Mouse (Mus musculus): ENCODE measurements around the gene Ptprg.

DNA sequence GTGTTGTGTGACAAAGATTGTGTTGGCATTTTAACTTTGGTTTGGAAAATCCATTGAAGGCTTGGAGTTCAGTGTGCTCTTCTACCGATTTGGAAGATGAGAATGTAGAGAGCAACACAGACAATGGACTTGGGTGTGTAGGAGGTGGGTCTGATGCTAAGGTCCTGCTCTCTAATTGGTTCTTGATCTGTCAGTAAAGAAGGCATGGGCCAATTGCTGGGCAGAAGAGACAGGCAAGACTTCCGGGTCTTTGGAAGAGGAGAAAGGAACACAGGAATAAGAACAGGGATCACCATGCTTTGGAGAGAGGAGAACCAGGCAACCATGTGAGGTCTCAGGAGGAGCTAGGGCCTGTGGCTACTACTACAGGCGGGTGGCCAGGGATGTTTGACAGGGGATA, 722.7 kb downstream of the Ptprg start:
- TF ChIP-seq EP300 (IDR thresholded peaks at IDR 0.05; ENCODE audit: low read depth) (no peak), CTCF (IDR thresholded peaks at IDR 0.05; ENCODE audit: low read depth) (no peak)
